In genomic region chr13:13438112-13438953, GRCm38 (mm10) we compare ENCODE assay signal across 8 mouse cellular contexts. TPM values are rescaled to one million over a fixed set of nuclear protein-coding genes. Genes with fewer than 3 reads are reported as not detected.
DNase-seq lines count a peak whose midpoint lies in the region; ATAC-seq lines count a peak whose summit lies in the region.
"Not testable (repeated sequence)": the region's sequence is repeated elsewhere in the genome, so short reads cannot be mapped to it uniquely, and the experiment has no call there.

No protein-coding gene starts in this region.

- not testable (repeated sequence) for DNase-seq in ES-E14 (ENCODE audit: low read depth, low spot score)
- DNase-seq in heart, adult 9 months (ENCODE audit: low spot score in 2 of 2), result peak; percentile 34 to 52

- H3K27ac ChIP-seq in ES-E14 (ENCODE audit: insufficient read depth, low read depth, low read length, poor library complexity, severe bottlenecking); embryonic facial prominence, embryonic 15.5 days (replicated peaks); hindbrain, embryonic 12.5 days; liver, embryonic 12.5 days: not testable (repeated sequence)
- 0 out of 2 replicates have a peak overlapping the region, but pooled peaks have one; percentile 18 for H3K27ac ChIP-seq in kidney, embryonic 16.5 days (ENCODE audit: low read length)

- H3K27me3 ChIP-seq in embryonic facial prominence, embryonic 15.5 days; hindbrain, embryonic 12.5 days; kidney, embryonic 16.5 days (ENCODE audit: insufficient read depth, low read length); liver, embryonic 12.5 days (replicated peaks): not testable (repeated sequence)

- not testable (repeated sequence) for H3K36me3 ChIP-seq in ES-E14 (ENCODE audit: control insufficient read depth, insufficient read depth, low read length, poor library complexity, severe bottlenecking); embryonic facial prominence, embryonic 15.5 days; hindbrain, embryonic 12.5 days; kidney, embryonic 16.5 days (ENCODE audit: insufficient read depth, low read length); liver, embryonic 12.5 days

- in situ Hi-C loops in ES-E14 (cut with MboI; ENCODE audit: low sequenced_read_pairs in 2 of 2, unreplicated experiment in 2 of 2), result not testable (repeated sequence)

- WGBS in embryonic facial prominence, embryonic 15.5 days, result 3% methylated on average over 19 of the region's 28 CpGs
- 4% methylated on average over 18 of the region's 28 CpGs for WGBS in hindbrain, embryonic 12.5 days
- under 1% methylated on average over 14 of the region's 28 CpGs for WGBS in kidney, embryonic 16.5 days
- 2% methylated on average over 12 of the region's 28 CpGs for WGBS in liver, embryonic 12.5 days (ENCODE audit: insufficient replicate concordance)

- H3K9me3 ChIP-seq in ES-E14 (ENCODE audit: control insufficient read depth, insufficient read depth, low read depth, low read length); embryonic facial prominence, embryonic 15.5 days (replicated peaks); hindbrain, embryonic 12.5 days (replicated peaks); kidney, embryonic 16.5 days (ENCODE audit: low read length); liver, embryonic 12.5 days (replicated peaks): not testable (repeated sequence)

- peak overlapping the region; percentile 17 to 47; a peak in 2 of 4 replicates for H3K4me3 ChIP-seq in ES-E14 (ENCODE audit: insufficient read depth in 1 of 2, low read depth in 1 of 2, low read length in 2 of 2, poor library complexity in 1 of 2, severe bottlenecking in 1 of 2)
- H3K4me3 ChIP-seq in embryonic facial prominence, embryonic 15.5 days (replicated peaks), result peak overlapping the region; percentile 29
- H3K4me3 ChIP-seq in hindbrain, embryonic 12.5 days, result not testable (repeated sequence)
- peak overlapping the region; percentile 34 for H3K4me3 ChIP-seq in kidney, embryonic 16.5 days (ENCODE audit: low read length)
- peak overlapping the region; percentile 23 for H3K4me3 ChIP-seq in liver, embryonic 12.5 days

- peak; percentile 51; the same call in 1 of the 2 replicates for ATAC-seq in embryonic facial prominence, embryonic 15.5 days (ENCODE audit: insufficient number of reproducible peaks, low FRiP score, low TSS enrichment, low read depth)
- peak; percentile 36 for ATAC-seq in hindbrain, embryonic 12.5 days (ENCODE audit: low FRiP score)
- peak; percentile 78 for ATAC-seq in kidney, embryonic 16.5 days (ENCODE audit: low FRiP score, low TSS enrichment)
- peak; percentile 90 for ATAC-seq in liver, embryonic 12.5 days
- peak; percentile 99 for ATAC-seq in megakaryocyte-erythroid progenitor cell, adult 5-6 weeks (replicated peaks; ENCODE audit: low FRiP score, low TSS enrichment, poor library complexity, severe bottlenecking)
- ATAC-seq in neutrophil, adult 5-6 weeks (ENCODE audit: extremely low read depth, insufficient number of reproducible peaks, low FRiP score, poor library complexity, severe bottlenecking), result peak; percentile 13; the same call in 1 of the 2 replicates

- peak overlapping the region; percentile 39; the same call in 1 of the 2 replicates for H3K4me2 ChIP-seq in embryonic facial prominence, embryonic 15.5 days (replicated peaks)
- H3K4me2 ChIP-seq in hindbrain, embryonic 12.5 days (replicated peaks), result peak overlapping the region; percentile 22; the same call in 1 of the 2 replicates
- peak overlapping the region; percentile 36; the same call in 1 of the 2 replicates for H3K4me2 ChIP-seq in kidney, embryonic 16.5 days (replicated peaks; ENCODE audit: low read depth, low read length)
- H3K4me2 ChIP-seq in liver, embryonic 12.5 days, result peak overlapping the region; percentile 56

- not testable (repeated sequence) for H3K9ac ChIP-seq in ES-E14 (ENCODE audit: insufficient read depth, low read depth, low read length, poor library complexity, severe bottlenecking); embryonic facial prominence, embryonic 15.5 days; hindbrain, embryonic 12.5 days; kidney, embryonic 16.5 days (replicated peaks; ENCODE audit: low read length); liver, embryonic 12.5 days

- H3K4me1 ChIP-seq in ES-E14 (ENCODE audit: control insufficient read depth in 2 of 2, insufficient read depth in 2 of 2, low read length in 2 of 2, poor library complexity in 1 of 2); embryonic facial prominence, embryonic 15.5 days; hindbrain, embryonic 12.5 days; kidney, embryonic 16.5 days (ENCODE audit: insufficient read depth, low read length); liver, embryonic 12.5 days: not testable (repeated sequence)

RNA-seq across cellular contexts. Expression of gene Nid1, which starts 1.0 kb away (rescaled TPM):
- 143 and 152 TPM in 2 replicates for total RNA-seq in ES-E14 (2012; rRNA removed)
- 90.2 and 92.0 TPM in 2 replicates for polyA plus RNA-seq in embryonic facial prominence, embryonic 15.5 days (2015; fragmentation: Nextera tagmentation; extraction: Ambion mirVana)
- polyA plus RNA-seq in hindbrain, embryonic 12.5 days (2016; fragmentation: Nextera tagmentation; extraction: Ambion mirVana), result 51.8 and 58.7 TPM in 2 replicates
- polyA plus RNA-seq in kidney, embryonic 16.5 days (2015; fragmentation: Nextera tagmentation; extraction: Ambion mirVana), result 130 and 135 TPM in 2 replicates
- polyA plus RNA-seq in liver, embryonic 12.5 days (2016; fragmentation: Nextera tagmentation; extraction: Ambion mirVana), result 19.5 and 22.5 TPM in 2 replicates
- total RNA-seq in megakaryocyte-erythroid progenitor cell, adult 5-6 weeks (2014; fragmentation: Nextera tagmentation), result not detected in 2 replicates
- not detected in 2 replicates for total RNA-seq in megakaryocyte-erythroid progenitor cell, adult 5-6 weeks (2017)
- total RNA-seq in neutrophil, adult 5-6 weeks (2017), result 5.5 and 7.6 TPM in 2 replicates

RNA-seq across cellular contexts. Expression of gene Gpr137b, which starts 44.5 kb away (rescaled TPM):
- 23.7 and 24.8 TPM in 2 replicates for total RNA-seq in ES-E14 (2012; rRNA removed)
- 12.7 and 14.2 TPM in 2 replicates for polyA plus RNA-seq in embryonic facial prominence, embryonic 15.5 days (2015; fragmentation: Nextera tagmentation; extraction: Ambion mirVana)
- 28.1 and 30.1 TPM in 2 replicates for polyA plus RNA-seq in hindbrain, embryonic 12.5 days (2016; fragmentation: Nextera tagmentation; extraction: Ambion mirVana)
- polyA plus RNA-seq in kidney, embryonic 16.5 days (2015; fragmentation: Nextera tagmentation; extraction: Ambion mirVana), result 27.1 and 29.2 TPM in 2 replicates
- polyA plus RNA-seq in liver, embryonic 12.5 days (2016; fragmentation: Nextera tagmentation; extraction: Ambion mirVana), result 2.7 TPM in 2 replicates
- total RNA-seq in megakaryocyte-erythroid progenitor cell, adult 5-6 weeks (2014; fragmentation: Nextera tagmentation), result 0.09 TPM in 1 of 2 replicates, not detected in the other
- not detected in 2 replicates for total RNA-seq in megakaryocyte-erythroid progenitor cell, adult 5-6 weeks (2017)
- total RNA-seq in neutrophil, adult 5-6 weeks (2017), result 33.4 and 60.2 TPM in 2 replicates

Comparison
In these comparisons a context has a peak if more than half of its experiments do, and no peak if none do; other contexts are left out.
1. ATAC-seq: peak in every context shown above with its lines; median percentile 99 in megakaryocyte-erythroid progenitor cell, adult 5-6 weeks; 90 in liver, embryonic 12.5 days; 78 in kidney, embryonic 16.5 days; 51 in embryonic facial prominence, embryonic 15.5 days; 36 in hindbrain, embryonic 12.5 days; 13 in neutrophil, adult 5-6 weeks.